Mouse (Mus musculus) forebrain, postnatal 0 days (tissue): ENCODE data around the gene Map3k10. TPM values are rescaled to one million over a fixed set of nuclear protein-coding genes. Genes with fewer than 3 reads are reported as not detected.

Experiments
- ATAC-seq: fragments of 200-750 bp; cut with Nextera tagmentation; 2 replicates; pipeline ENCODE4 v1.8.0; 2017; ENCODE audit warnings: mild to moderate bottlenecking, moderate library complexity
- DNase-seq: peaks from one replicate; pipeline ENCODE4 v3.0.0-alpha.2; 2015
- H3K27ac ChIP-seq: fragments of 300-500 bp; sonication (generic); 2 replicates; pipeline ENCODE4 v1.5.1; 2014; ENCODE audit warnings: low read depth, mild to moderate bottlenecking, antibody characterized with exemption, low read length, moderate library complexity, mixed read lengths
- H3K27me3 ChIP-seq: fragments of 300-500 bp; sonication (generic); 2 replicates; pipeline ENCODE4 v1.6.1; 2014; ENCODE audit warnings: mild to moderate bottlenecking, low read length, mixed read lengths; ENCODE audit not compliant: insufficient read depth
- H3K36me3 ChIP-seq: fragments of 300-500 bp; sonication (generic); 2 replicates; pipeline ENCODE4 v1.6.1; 2014; ENCODE audit warnings: mild to moderate bottlenecking, moderate library complexity; ENCODE audit not compliant: insufficient read depth
- H3K4me1 ChIP-seq: fragments of 300-500 bp; sonication (generic); 2 replicates; pipeline ENCODE4 v1.6.1; 2014; ENCODE audit warnings: antibody characterized with exemption; ENCODE audit not compliant: insufficient read depth
- H3K4me2 ChIP-seq: fragments of 300-500 bp; sonication (generic); 2 replicates; pipeline ENCODE4 v1.6.1; 2014; ENCODE audit warnings: low read depth, mild to moderate bottlenecking, moderate library complexity
- H3K4me3 ChIP-seq: fragments of 300-500 bp; sonication (generic); 2 replicates; pipeline ENCODE4 v1.5.1; 2014; ENCODE audit warnings: low read depth, low read length, mixed read lengths
- H3K9ac ChIP-seq: fragments of 300-500 bp; sonication (generic); 2 replicates; pipeline ENCODE4 v1.6.1; 2014; ENCODE audit warnings: mild to moderate bottlenecking
- H3K9me3 ChIP-seq: fragments of 300-500 bp; sonication (generic); 2 replicates; pipeline ENCODE4 v1.6.1; 2016; ENCODE audit warnings: low read length
- CTCF ChIP-seq: sonication (generic); IDR thresholded peaks from 2 replicates; pipeline ENCODE4 v1.5.1; 2016; ENCODE audit warnings: antibody characterized with exemption, control low read depth, low read depth
- WGBS: fragments of 180-500 bp; shearing (Covaris S2); extraction: QIAGEN DNeasy Blood & Tissue Kit; methylation state at CpG from one replicate; pipeline ENCODE4 v1.1.7; 2014; 5-methylcytosine and 5-hydroxymethylcytosine counted together
- polyA plus RNA-seq: library from polyadenylated mRNA; unstranded; fragments of >200 nt; fragmentation: Nextera tagmentation; extraction: Ambion mirVana; gene quantifications from 2 replicates; pipeline ENCODE4 v1.2.1, GENCODE M21; 2015
- total RNA-seq: library from RNA; depleted of rRNA; stranded (reverse); fragments of >200 nt; gene quantifications from 2 replicates; pipeline ENCODE4 v1.2.3, GENCODE M21; 2014

Map3k10 gene
- total and polyA plus RNA-seq, 2 experiments from 2014 or later = 22.5 to 117 TPM

DNA sequence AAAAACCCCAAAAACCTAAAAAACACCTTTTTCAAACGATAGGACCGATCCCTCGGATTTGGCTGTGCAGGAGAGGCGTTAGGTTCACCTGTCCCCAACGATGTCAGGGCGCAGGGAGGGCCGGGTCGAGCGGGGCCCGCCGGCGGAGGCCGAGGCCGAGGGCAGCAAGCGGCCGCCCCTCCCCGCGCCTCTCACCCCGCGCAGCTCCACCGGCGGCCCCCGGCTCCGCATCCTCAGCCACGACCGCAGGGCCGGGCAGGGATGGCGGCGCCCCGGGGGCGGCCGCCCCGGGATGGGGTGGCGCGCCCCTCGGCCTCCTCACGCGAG, 240 bp downstream of the Map3k10 start:
- Histone ChIP-seq H3K36me3 (peaks cover 10% of the 10 kb centered on the region), H3K27me3 (no peaks in the 10 kb centered on the region), H3K4me3 (peak overlapping the region; percentile 90), H3K4me2 (peak overlapping the region; percentile 97), H3K27ac (peak overlapping the region; percentile 80), H3K4me1 (peaks cover 20% of the 10 kb centered on the region), H3K9me3 (no peaks in the 10 kb centered on the region), H3K9ac (peak overlapping the region; percentile 88)
- no peak for TF ChIP-seq CTCF
- ATAC-seq (peak; percentile 49; the same call in 1 of the 2 replicates), DNase-seq (no peak)
- WGBS = 7% methylated on average over 36 of the region's 38 CpGs

DNA sequence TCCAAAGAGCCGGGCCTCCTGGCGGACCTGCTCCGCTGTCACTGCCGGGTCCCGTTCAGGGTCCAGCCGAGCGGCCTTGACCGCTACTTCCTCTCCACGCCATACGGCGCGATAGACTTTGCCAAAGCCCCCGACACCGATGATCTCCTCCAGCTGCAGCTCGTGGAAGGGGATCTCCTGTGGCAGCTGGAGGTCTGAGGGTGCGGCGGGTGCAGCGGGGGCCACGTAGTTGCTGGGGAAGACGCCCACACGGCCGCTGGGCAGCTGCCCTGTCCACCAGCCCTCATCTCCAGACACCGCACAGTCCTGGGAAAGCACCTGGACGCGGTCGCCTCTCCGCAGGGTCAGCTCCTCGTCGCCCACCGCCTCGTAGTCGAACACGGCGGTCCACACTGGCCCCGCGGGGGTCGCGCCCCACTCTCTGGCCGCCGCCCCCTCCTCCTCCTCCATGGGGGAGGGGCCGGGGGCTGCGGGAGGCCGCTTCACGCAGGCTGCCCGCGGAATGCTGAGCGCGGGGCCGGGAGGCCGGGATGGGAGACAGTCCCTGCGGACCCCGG, 745 bp downstream of the Map3k10 start:
- Histone ChIP-seq H3K4me3 (peak overlapping the region; percentile 90), H3K27me3 (no peaks in the 10 kb centered on the region), H3K27ac (no peak overlapping the region), H3K9ac (peak overlapping the region; percentile 88), H3K36me3 (peaks cover 10% of the 10 kb centered on the region), H3K4me1 (peaks cover 20% of the 10 kb centered on the region), H3K9me3 (no peaks in the 10 kb centered on the region), H3K4me2 (peak overlapping the region; percentile 97)
- DNase-seq = peak; percentile 13
- no peak for ATAC-seq
- under 1% methylated on average over 49 of the region's 52 CpGs for WGBS
- TF ChIP-seq CTCF = no peak

DNA sequence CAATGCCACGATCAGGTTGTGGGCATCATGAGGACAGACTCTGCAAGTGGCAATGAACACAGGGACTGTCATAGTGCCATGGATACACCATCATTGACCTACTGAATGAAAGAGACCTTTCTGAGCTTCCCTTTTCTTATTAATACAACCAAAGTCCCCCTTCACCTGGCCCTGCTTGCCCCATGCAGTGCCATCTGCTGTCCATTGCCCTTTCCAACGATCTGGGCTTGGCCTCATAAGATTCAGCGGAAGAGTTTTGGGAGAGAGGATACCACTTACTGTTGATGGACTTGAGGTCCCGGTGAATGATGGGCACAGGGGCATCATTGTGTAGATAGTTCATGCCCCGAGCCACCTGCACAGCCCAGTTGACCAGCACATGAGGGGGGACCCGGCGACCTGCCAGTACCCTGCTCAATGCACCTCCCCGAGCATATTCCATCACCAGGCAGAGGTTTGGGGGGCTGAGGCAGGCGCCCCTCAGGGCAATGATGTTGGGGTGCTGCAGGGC, 1.3 kb downstream of the Map3k10 start:
- H3K9me3 ChIP-seq = no peaks in the 10 kb centered on the region
- peak overlapping the region; percentile 97 for H3K4me2 ChIP-seq
- ATAC-seq = no peak
- DNase-seq = no peak
- H3K9ac ChIP-seq = peak overlapping the region; percentile 88
- no peak overlapping the region for H3K27ac ChIP-seq
- H3K27me3 ChIP-seq = no peaks in the 10 kb centered on the region
- H3K4me1 ChIP-seq = peaks cover 20% of the 10 kb centered on the region
- TF ChIP-seq CTCF = peak; percentile 32
- H3K36me3 ChIP-seq = peaks cover 10% of the 10 kb centered on the region
- WGBS = 54% methylated on average over 9 of the region's 9 CpGs
- H3K4me3 ChIP-seq = peak overlapping the region; percentile 90

DNA sequence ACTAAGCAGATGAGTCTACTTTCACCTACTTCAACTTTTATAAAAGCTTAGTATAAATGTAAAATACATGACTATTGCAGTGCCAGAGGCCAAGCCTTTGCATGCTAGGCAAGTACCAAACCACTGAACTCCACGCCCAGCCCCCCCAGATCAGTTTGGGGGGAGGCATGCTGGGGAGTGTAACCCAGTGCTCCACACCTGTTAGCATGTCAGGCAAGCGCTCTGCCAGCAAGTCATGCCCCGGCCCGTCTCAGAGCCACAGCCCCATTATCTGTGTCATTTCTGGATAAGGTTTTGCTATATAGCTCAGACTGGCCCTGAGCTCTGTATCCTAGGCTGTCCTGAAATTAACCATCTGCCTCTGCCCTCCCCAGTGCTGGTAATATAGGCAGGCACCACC, 12.4 kb downstream of the Map3k10 start:
- no peaks in the 10 kb centered on the region for H3K9me3 ChIP-seq
- H3K9ac ChIP-seq = no peak overlapping the region
- DNase-seq (no peak), ATAC-seq (no peak)
- H3K4me1 ChIP-seq = no peaks in the 10 kb centered on the region
- no peak overlapping the region for H3K27ac ChIP-seq
- no peak overlapping the region for H3K4me2 ChIP-seq
- H3K4me3 ChIP-seq = no peak overlapping the region
- H3K36me3 ChIP-seq = peaks cover 66% of the 10 kb centered on the region
- TF ChIP-seq CTCF = no peak
- no peaks in the 10 kb centered on the region for H3K27me3 ChIP-seq
- 91% methylated on average over 4 of the region's 4 CpGs for WGBS

DNA sequence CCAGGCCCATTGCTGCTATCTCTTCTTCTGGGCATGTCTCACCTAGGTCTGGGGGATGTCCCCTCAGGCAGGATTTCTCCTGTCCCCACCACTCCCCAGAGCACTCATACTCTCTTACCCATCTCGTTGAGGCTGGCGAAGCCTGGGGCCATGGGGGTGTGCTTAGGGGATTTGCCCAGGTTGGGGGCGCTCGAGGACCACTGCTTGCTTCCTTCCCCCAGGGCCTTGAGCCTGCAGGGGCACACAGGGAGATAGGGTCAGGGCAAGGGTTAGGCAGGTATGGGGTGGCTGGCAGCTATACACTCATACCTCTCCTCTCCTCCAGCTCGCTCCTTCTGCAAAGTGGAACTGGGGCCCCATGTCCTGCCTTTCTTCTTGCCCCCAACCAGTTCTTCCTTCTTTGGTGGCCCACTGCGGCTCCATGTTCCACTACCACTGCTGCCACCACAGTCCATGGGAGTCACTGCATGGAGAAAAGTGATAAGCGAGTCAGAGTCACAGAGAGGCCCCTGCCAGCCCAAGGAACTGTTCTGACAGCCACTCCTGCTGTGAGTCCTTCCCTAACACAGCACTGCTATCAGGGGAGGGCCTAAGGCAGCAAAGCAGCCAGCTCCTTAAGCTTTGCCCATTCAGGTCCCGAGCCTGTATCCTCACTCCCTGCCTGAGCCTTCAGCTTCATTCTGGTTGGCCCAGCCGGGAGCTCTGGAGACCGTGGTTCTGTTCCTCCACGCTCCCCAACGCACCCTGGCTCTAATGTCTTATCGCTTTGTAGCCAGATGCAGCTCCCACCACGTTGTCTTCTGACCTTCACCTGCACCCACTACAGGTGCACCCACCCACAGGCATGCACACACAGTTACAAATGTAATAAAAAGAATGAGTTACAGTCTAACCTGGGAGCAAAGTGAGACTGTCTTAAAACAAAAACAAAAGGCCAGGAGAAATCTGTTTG, 15.4 kb downstream of the Map3k10 start:
- Histone ChIP-seq H3K4me3 (no peak overlapping the region), H3K9ac (no peak overlapping the region), H3K4me1 (peaks cover 10% of the 10 kb centered on the region; the same call in 1 of the 2 replicates), H3K36me3 (peaks cover 66% of the 10 kb centered on the region), H3K9me3 (no peaks in the 10 kb centered on the region), H3K27me3 (no peaks in the 10 kb centered on the region), H3K27ac (no peak overlapping the region), H3K4me2 (no peak overlapping the region)
- peak; percentile 32 for TF ChIP-seq CTCF
- peak; percentile 22 for DNase-seq
- ATAC-seq = peak; percentile 14; the same call in 1 of the 2 replicates
- 67% methylated on average over 14 of the region's 14 CpGs for WGBS

DNA sequence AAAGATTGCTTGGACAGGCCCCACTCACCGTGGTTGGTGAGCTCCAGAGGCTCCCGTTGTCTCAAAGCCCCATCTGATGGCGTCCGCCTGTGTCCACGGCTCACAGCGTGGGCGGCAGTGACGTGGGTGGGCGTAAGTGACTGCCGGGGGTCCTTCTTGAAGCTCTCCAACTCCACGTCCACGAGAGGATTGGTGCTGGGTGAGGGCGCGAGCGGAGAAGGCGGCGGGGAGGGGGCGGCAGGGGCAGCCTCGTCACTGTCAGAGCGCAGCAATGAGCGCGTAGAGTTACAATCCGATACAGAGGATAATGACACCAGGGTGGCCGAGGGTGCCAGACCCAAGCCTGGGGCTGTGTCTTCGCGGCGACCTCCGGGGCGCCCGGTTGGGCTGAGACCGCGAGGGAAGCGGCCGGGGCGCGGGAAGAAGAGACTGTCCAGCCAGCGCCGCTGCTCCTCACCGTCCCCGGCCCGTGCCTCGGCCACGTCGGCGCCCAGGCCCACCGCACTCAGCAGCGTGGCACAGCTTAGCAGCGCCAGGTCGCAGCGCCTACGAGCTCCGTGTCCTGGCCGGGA, 16.5 kb downstream of the Map3k10 start:
- H3K36me3 ChIP-seq = peaks cover 62% of the 10 kb centered on the region
- H3K4me2 ChIP-seq = no peak overlapping the region
- peaks cover 15% of the 10 kb centered on the region; the same call in 1 of the 2 replicates for H3K4me1 ChIP-seq
- no peak overlapping the region for H3K27ac ChIP-seq
- no peak overlapping the region for H3K4me3 ChIP-seq
- no peak overlapping the region for H3K9ac ChIP-seq
- no peaks in the 10 kb centered on the region for H3K9me3 ChIP-seq
- DNase-seq (no peak), ATAC-seq (no peak)
- 44% methylated on average over 51 of the region's 53 CpGs for WGBS
- no peak for TF ChIP-seq CTCF
- H3K27me3 ChIP-seq = no peaks in the 10 kb centered on the region
